Mouse (Mus musculus): ENCODE measurements around the gene Ncs1. TPM values are rescaled to one million over a fixed set of nuclear protein-coding genes. Genes with fewer than 3 reads are reported as not detected.

Ncs1 gene
- total and polyA plus RNA-seq, 2 experiments = 0.09 to 0.11 TPM

GRCm38 (mm10) chr2:31282266-31282665, 36.6 kb downstream of the Ncs1 start:
- DNase-seq (ENCODE audit: extremely low read depth, low read depth, low spot score) = no peak
- WGBS = 63% methylated on average over 7 of the region's 7 CpGs
- Histone ChIP-seq H3K4me3 (ENCODE audit: insufficient read depth, low read depth, low read length) (no peak overlapping the region), H3K79me2 (ENCODE audit: control insufficient read depth, insufficient read depth, low read length) (no peaks in the 10 kb centered on the region), H3K27ac (replicated peaks; ENCODE audit: insufficient read depth, low read depth, low read length) (no peak overlapping the region), H3K36me3 (ENCODE audit: control insufficient read depth, insufficient read depth, low read length) (no peaks in the 10 kb centered on the region), H3K9ac (ENCODE audit: low read depth, low read length) (no peak overlapping the region), H3K4me1 (ENCODE audit: control insufficient read depth, insufficient read depth, low read length) (no peaks in the 10 kb centered on the region), H3K27me3 (ENCODE audit: control insufficient read depth, insufficient read depth, low read length) (no peaks in the 10 kb centered on the region)
- TF ChIP-seq CTCF (IDR thresholded peaks at IDR 0.05; ENCODE audit: low read depth, low read length) (peak; percentile 36; the same call in 1 of the 2 replicates), POLR2A (IDR thresholded peaks at IDR 0.05; ENCODE audit: extremely low read depth, insufficient read depth, low read length) (no peak)

- no peak overlapping the region for H3K4me3 ChIP-seq (ENCODE audit: insufficient read depth, low read depth, low read length)
Observed at GRCm38 (mm10) chr2:31282880-31283279, 37.3 kb downstream of the Ncs1 start.

GRCm38 (mm10) chr2:31284531-31284930, 38.9 kb downstream of the Ncs1 start:
- no peaks in the 10 kb centered on the region for H3K27me3 ChIP-seq (ENCODE audit: control insufficient read depth, insufficient read depth, low read length)
- DNase-seq (ENCODE audit: extremely low read depth, low read depth, low spot score) = no peak
- no peak for TF ChIP-seq CTCF (IDR thresholded peaks at IDR 0.05; ENCODE audit: low read depth, low read length)
- no peak for TF ChIP-seq POLR2A (IDR thresholded peaks at IDR 0.05; ENCODE audit: extremely low read depth, insufficient read depth, low read length)
- H3K36me3 ChIP-seq (ENCODE audit: control insufficient read depth, insufficient read depth, low read length) = no peaks in the 10 kb centered on the region
- H3K9ac ChIP-seq (ENCODE audit: low read depth, low read length) = no peak overlapping the region
- no peaks in the 10 kb centered on the region for H3K79me2 ChIP-seq (ENCODE audit: control insufficient read depth, insufficient read depth, low read length)
- H3K4me1 ChIP-seq (ENCODE audit: control insufficient read depth, insufficient read depth, low read length) = no peaks in the 10 kb centered on the region
- no peak overlapping the region for H3K27ac ChIP-seq (replicated peaks; ENCODE audit: insufficient read depth, low read depth, low read length)
- WGBS = 78% methylated on average over 5 of the region's 5 CpGs
- no peak overlapping the region for H3K4me3 ChIP-seq (ENCODE audit: insufficient read depth, low read depth, low read length)

More at GRCm38 (mm10) chr2:31282880-31283279, 37.3 kb downstream of the Ncs1 start:
- TF ChIP-seq CTCF (IDR thresholded peaks at IDR 0.05; ENCODE audit: low read depth, low read length) (no peak), POLR2A (IDR thresholded peaks at IDR 0.05; ENCODE audit: extremely low read depth, insufficient read depth, low read length) (no peak)
- Histone ChIP-seq H3K36me3 (ENCODE audit: control insufficient read depth, insufficient read depth, low read length) (no peaks in the 10 kb centered on the region), H3K27me3 (ENCODE audit: control insufficient read depth, insufficient read depth, low read length) (no peaks in the 10 kb centered on the region), H3K9ac (ENCODE audit: low read depth, low read length) (no peak overlapping the region), H3K79me2 (ENCODE audit: control insufficient read depth, insufficient read depth, low read length) (no peaks in the 10 kb centered on the region), H3K4me1 (ENCODE audit: control insufficient read depth, insufficient read depth, low read length) (no peaks in the 10 kb centered on the region), H3K27ac (replicated peaks; ENCODE audit: insufficient read depth, low read depth, low read length) (no peak overlapping the region)
- WGBS = 94% methylated on average over 12 of the region's 12 CpGs
- DNase-seq (ENCODE audit: extremely low read depth, low read depth, low spot score) = no peak

GRCm38 (mm10) chr2:31291421-31291820, 45.8 kb downstream of the Ncs1 start:
- Histone ChIP-seq H3K9ac (ENCODE audit: low read depth, low read length) (no peak overlapping the region), H3K4me3 (ENCODE audit: insufficient read depth, low read depth, low read length) (no peak overlapping the region; the same call in 1 of the 2 replicates), H3K79me2 (ENCODE audit: control insufficient read depth, insufficient read depth, low read length) (no peaks in the 10 kb centered on the region), H3K27me3 (ENCODE audit: control insufficient read depth, insufficient read depth, low read length) (no peaks in the 10 kb centered on the region), H3K36me3 (ENCODE audit: control insufficient read depth, insufficient read depth, low read length) (no peaks in the 10 kb centered on the region), H3K27ac (replicated peaks; ENCODE audit: insufficient read depth, low read depth, low read length) (no peak overlapping the region), H3K4me1 (ENCODE audit: control insufficient read depth, insufficient read depth, low read length) (no peaks in the 10 kb centered on the region)
- TF ChIP-seq CTCF (IDR thresholded peaks at IDR 0.05; ENCODE audit: low read depth, low read length) (peak; percentile 100), POLR2A (IDR thresholded peaks at IDR 0.05; ENCODE audit: extremely low read depth, insufficient read depth, low read length) (no peak)
- DNase-seq (ENCODE audit: extremely low read depth, low read depth, low spot score) = peak; percentile 16
- 5% methylated on average over 6 of the region's 6 CpGs for WGBS

GRCm38 (mm10) chr2:31294985-31295384, 49.4 kb downstream of the Ncs1 start:
- 0% methylated on average over 4 of the region's 4 CpGs for WGBS
- Histone ChIP-seq H3K4me1 (ENCODE audit: control insufficient read depth, insufficient read depth, low read length) (0 out of 2 replicates have a peak, but pooled peaks cover 2% of the 10 kb centered on the region), H3K9ac (ENCODE audit: low read depth, low read length) (no peak overlapping the region), H3K79me2 (ENCODE audit: control insufficient read depth, insufficient read depth, low read length) (no peaks in the 10 kb centered on the region), H3K36me3 (ENCODE audit: control insufficient read depth, insufficient read depth, low read length) (no peaks in the 10 kb centered on the region), H3K4me3 (ENCODE audit: insufficient read depth, low read depth, low read length) (no peak overlapping the region), H3K27me3 (ENCODE audit: control insufficient read depth, insufficient read depth, low read length) (no peaks in the 10 kb centered on the region), H3K27ac (replicated peaks; ENCODE audit: insufficient read depth, low read depth, low read length) (no peak overlapping the region)
- peak; percentile 10 for DNase-seq (ENCODE audit: extremely low read depth, low read depth, low spot score)
- TF ChIP-seq POLR2A (IDR thresholded peaks at IDR 0.05; ENCODE audit: extremely low read depth, insufficient read depth, low read length) (no peak), CTCF (IDR thresholded peaks at IDR 0.05; ENCODE audit: low read depth, low read length) (peak; percentile 90)

- no peak overlapping the region for H3K9ac ChIP-seq (ENCODE audit: low read depth, low read length)
- H3K36me3 ChIP-seq (ENCODE audit: control insufficient read depth, insufficient read depth, low read length) = no peaks in the 10 kb centered on the region
- TF ChIP-seq POLR2A (IDR thresholded peaks at IDR 0.05; ENCODE audit: extremely low read depth, insufficient read depth, low read length) (no peak), CTCF (IDR thresholded peaks at IDR 0.05; ENCODE audit: low read depth, low read length) (no peak)
- no peak for DNase-seq (ENCODE audit: extremely low read depth, low read depth, low spot score)
- WGBS = 93% methylated on average over 6 of the region's 6 CpGs
- no peak overlapping the region for H3K4me3 ChIP-seq (ENCODE audit: insufficient read depth, low read depth, low read length)
- H3K4me1 ChIP-seq (ENCODE audit: control insufficient read depth, insufficient read depth, low read length) = 0 out of 2 replicates have a peak, but pooled peaks cover 2% of the 10 kb centered on the region
- no peaks in the 10 kb centered on the region for H3K79me2 ChIP-seq (ENCODE audit: control insufficient read depth, insufficient read depth, low read length)
- H3K27me3 ChIP-seq (ENCODE audit: control insufficient read depth, insufficient read depth, low read length) = no peaks in the 10 kb centered on the region
- H3K27ac ChIP-seq (replicated peaks; ENCODE audit: insufficient read depth, low read depth, low read length) = no peak overlapping the region
Observed at GRCm38 (mm10) chr2:31296395-31296794, 50.8 kb downstream of the Ncs1 start.

All from liver, adult 2 months (tissue).